Mouse (Mus musculus): ENCODE measurements around the gene Kctd10. TPM values are rescaled to one million over a fixed set of nuclear protein-coding genes. Genes with fewer than 3 reads are reported as not detected.

The Kctd10 gene
- total and polyA plus RNA-seq, 2 experiments: 11.4 to 14.4 TPM

DNA sequence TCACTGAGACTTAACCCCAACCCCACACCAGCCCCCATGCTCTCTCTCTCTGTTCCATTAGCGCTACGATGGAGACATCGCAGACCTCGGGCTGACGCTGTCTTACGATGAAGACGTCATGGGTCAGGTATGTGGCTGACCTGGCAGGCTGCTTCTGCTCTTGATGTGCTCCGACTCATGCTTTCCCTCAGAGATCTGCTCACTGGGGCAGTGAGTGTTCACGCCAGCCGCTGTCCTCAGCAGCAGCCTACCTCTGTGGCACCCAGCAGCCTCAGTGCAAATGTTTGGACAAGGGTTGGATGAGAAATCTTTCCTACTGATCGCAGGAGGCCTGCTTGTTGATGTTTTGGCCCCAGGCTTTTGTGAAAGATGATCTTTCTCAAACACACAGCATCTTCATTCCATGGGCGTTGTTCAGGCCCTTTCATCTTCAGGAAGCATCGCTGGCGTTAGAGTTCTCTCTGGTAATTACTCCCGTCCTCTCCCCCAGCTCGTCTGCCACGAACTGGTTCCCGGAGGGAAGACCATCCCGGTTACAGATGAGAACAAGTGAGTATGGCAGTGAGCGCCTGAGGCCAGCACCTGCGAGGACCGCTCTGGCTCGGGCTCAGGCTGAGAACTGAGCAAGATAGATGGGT is 32.2 kb upstream of the Kctd10 start:
- Histone ChIP-seq H3K36me3 (ENCODE audit: control insufficient read depth, insufficient read depth, low read length) (peaks cover 20% of the 10 kb centered on the region), H3K4me1 (ENCODE audit: control insufficient read depth, insufficient read depth, low read length) (no peaks in the 10 kb centered on the region), H3K27me3 (ENCODE audit: control insufficient read depth, insufficient read depth, low read length) (no peaks in the 10 kb centered on the region), H3K4me3 (ENCODE audit: insufficient read depth, low read depth, low read length) (no peak overlapping the region), H3K79me2 (ENCODE audit: control insufficient read depth, insufficient read depth, low read length) (no peaks in the 10 kb centered on the region), H3K27ac (replicated peaks; ENCODE audit: insufficient read depth, low read depth, low read length) (no peak overlapping the region), H3K9ac (ENCODE audit: low read depth, low read length) (no peak overlapping the region)
- no peak for DNase-seq (ENCODE audit: extremely low read depth, low read depth, low spot score)
- no peak for TF ChIP-seq POLR2A (IDR thresholded peaks at IDR 0.05; ENCODE audit: extremely low read depth, insufficient read depth, low read length)
- TF ChIP-seq CTCF (IDR thresholded peaks at IDR 0.05; ENCODE audit: low read depth, low read length): no peak
- WGBS: 89% methylated on average over 23 of the region's 23 CpGs

DNA sequence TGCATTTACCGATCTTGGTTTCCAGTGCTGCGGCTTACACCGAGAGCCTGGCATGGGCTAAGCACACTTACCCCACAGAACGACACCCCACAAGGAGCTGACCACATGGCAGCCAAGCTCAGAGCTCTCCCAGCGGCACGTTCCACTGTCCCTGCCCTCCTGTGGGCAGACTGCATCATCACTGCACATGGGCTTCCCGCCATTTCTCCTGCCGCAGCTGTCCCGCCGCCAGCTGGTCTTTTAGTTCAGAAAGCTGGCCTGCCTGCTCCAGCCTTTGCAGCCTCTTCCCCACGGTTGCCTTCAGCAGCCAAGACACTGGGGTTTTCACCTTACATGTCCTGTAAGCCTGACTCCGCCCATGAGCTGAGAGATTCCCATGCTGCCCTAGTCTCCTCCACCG is 30.1 kb upstream of the Kctd10 start:
- H3K36me3 ChIP-seq (ENCODE audit: control insufficient read depth, insufficient read depth, low read length): peaks cover 19% of the 10 kb centered on the region
- TF ChIP-seq CTCF (IDR thresholded peaks at IDR 0.05; ENCODE audit: low read depth, low read length) (no peak), POLR2A (IDR thresholded peaks at IDR 0.05; ENCODE audit: extremely low read depth, insufficient read depth, low read length) (no peak)
- H3K27me3 ChIP-seq (ENCODE audit: control insufficient read depth, insufficient read depth, low read length): no peaks in the 10 kb centered on the region
- H3K9ac ChIP-seq (ENCODE audit: low read depth, low read length): no peak overlapping the region
- H3K4me3 ChIP-seq (ENCODE audit: insufficient read depth, low read depth, low read length): no peak overlapping the region
- DNase-seq (ENCODE audit: extremely low read depth, low read depth, low spot score): no peak
- H3K27ac ChIP-seq (replicated peaks; ENCODE audit: insufficient read depth, low read depth, low read length): no peak overlapping the region
- no peaks in the 10 kb centered on the region for H3K79me2 ChIP-seq (ENCODE audit: control insufficient read depth, insufficient read depth, low read length)
- H3K4me1 ChIP-seq (ENCODE audit: control insufficient read depth, insufficient read depth, low read length): no peaks in the 10 kb centered on the region
- 95% methylated on average over 13 of the region's 13 CpGs for WGBS

DNA sequence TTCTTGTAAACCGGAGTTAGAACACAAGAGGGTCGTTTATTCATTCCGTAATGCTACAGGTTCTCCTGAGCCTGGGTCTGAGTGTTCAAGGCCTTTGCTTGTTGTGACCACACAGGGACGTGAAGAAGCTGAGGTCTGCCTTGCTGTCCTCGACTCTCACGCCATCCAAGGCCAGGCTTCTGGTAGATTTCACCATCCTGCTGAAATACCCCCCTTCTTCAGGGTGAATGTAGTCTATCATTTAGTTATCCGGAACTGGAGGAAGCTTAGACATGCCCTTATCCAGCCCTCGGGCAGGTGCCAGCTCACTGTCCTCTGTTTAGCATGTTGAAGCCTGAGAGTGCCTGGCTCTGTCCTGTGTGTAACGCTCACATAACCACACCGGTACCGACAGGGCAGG is 28.5 kb upstream of the Kctd10 start:
- Histone ChIP-seq H3K4me3 (ENCODE audit: insufficient read depth, low read depth, low read length) (no peak overlapping the region), H3K36me3 (ENCODE audit: control insufficient read depth, insufficient read depth, low read length) (peaks cover 24% of the 10 kb centered on the region), H3K9ac (ENCODE audit: low read depth, low read length) (no peak overlapping the region), H3K27ac (replicated peaks; ENCODE audit: insufficient read depth, low read depth, low read length) (no peak overlapping the region), H3K27me3 (ENCODE audit: control insufficient read depth, insufficient read depth, low read length) (no peaks in the 10 kb centered on the region), H3K4me1 (ENCODE audit: control insufficient read depth, insufficient read depth, low read length) (no peaks in the 10 kb centered on the region), H3K79me2 (ENCODE audit: control insufficient read depth, insufficient read depth, low read length) (no peaks in the 10 kb centered on the region)
- WGBS: 94% methylated on average over 11 of the region's 11 CpGs
- TF ChIP-seq POLR2A (IDR thresholded peaks at IDR 0.05; ENCODE audit: extremely low read depth, insufficient read depth, low read length) (no peak), CTCF (IDR thresholded peaks at IDR 0.05; ENCODE audit: low read depth, low read length) (no peak)
- DNase-seq (ENCODE audit: extremely low read depth, low read depth, low spot score): no peak

DNA sequence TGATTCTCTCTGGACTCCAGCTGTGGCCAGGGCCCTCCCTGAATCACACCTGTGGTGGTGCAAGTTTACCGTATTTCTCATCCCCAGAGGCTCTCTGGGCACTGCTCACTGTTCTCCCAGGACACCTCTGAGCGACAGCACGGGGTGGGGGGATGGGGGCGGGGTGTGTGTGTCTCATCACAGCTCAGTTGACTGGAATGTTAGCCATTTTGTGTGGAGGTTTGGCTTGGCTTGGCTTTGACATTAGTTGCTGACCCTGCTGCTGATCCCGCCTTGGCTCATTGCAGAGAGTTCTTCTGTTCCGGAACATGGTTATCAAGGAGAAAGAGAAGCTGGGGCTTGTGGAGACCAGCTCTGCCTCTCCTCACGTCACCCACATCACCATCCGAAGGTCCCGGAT is 27.5 kb upstream of the Kctd10 start:
- no peak for DNase-seq (ENCODE audit: extremely low read depth, low read depth, low spot score)

DNA sequence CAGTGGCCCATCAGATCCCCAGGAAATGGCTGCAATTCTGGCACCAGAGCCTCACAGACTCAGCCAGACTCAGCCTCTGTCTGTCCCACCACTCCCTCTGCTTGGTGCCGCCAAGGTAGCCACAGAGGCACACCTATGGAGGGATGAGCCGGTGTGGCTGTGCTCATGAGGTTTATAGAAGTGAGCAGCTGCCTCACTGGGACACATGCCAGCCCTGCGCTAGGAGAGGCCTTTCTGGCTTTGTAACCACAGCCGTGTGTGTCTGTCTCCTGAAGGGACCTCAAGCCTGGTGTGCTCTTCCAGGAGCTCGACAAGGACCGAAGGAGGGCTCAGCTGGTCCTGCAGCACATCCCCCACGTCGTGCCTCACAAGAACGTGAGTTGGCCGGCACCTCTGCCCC is 27.0 kb upstream of the Kctd10 start:
- Histone ChIP-seq H3K27ac (replicated peaks; ENCODE audit: insufficient read depth, low read depth, low read length) (no peak overlapping the region), H3K4me3 (ENCODE audit: insufficient read depth, low read depth, low read length) (no peak overlapping the region), H3K9ac (ENCODE audit: low read depth, low read length) (no peak overlapping the region), H3K36me3 (ENCODE audit: control insufficient read depth, insufficient read depth, low read length) (peaks cover 24% of the 10 kb centered on the region), H3K79me2 (ENCODE audit: control insufficient read depth, insufficient read depth, low read length) (no peaks in the 10 kb centered on the region), H3K4me1 (ENCODE audit: control insufficient read depth, insufficient read depth, low read length) (no peaks in the 10 kb centered on the region), H3K27me3 (ENCODE audit: control insufficient read depth, insufficient read depth, low read length) (no peaks in the 10 kb centered on the region)
- WGBS: 91% methylated on average over 10 of the region's 10 CpGs
- TF ChIP-seq CTCF (IDR thresholded peaks at IDR 0.05; ENCODE audit: low read depth, low read length): no peak
- no peak for TF ChIP-seq POLR2A (IDR thresholded peaks at IDR 0.05; ENCODE audit: extremely low read depth, insufficient read depth, low read length)
- DNase-seq (ENCODE audit: extremely low read depth, low read depth, low spot score): no peak

More for the DNA sequence above, 27.5 kb upstream of the Kctd10 start:
- TF ChIP-seq CTCF (IDR thresholded peaks at IDR 0.05; ENCODE audit: low read depth, low read length) (no peak), POLR2A (IDR thresholded peaks at IDR 0.05; ENCODE audit: extremely low read depth, insufficient read depth, low read length) (no peak)
- 92% methylated on average over 9 of the region's 9 CpGs for WGBS
- Histone ChIP-seq H3K27me3 (ENCODE audit: control insufficient read depth, insufficient read depth, low read length) (no peaks in the 10 kb centered on the region), H3K9ac (ENCODE audit: low read depth, low read length) (no peak overlapping the region), H3K4me3 (ENCODE audit: insufficient read depth, low read depth, low read length) (no peak overlapping the region), H3K79me2 (ENCODE audit: control insufficient read depth, insufficient read depth, low read length) (no peaks in the 10 kb centered on the region), H3K27ac (replicated peaks; ENCODE audit: insufficient read depth, low read depth, low read length) (no peak overlapping the region), H3K4me1 (ENCODE audit: control insufficient read depth, insufficient read depth, low read length) (no peaks in the 10 kb centered on the region), H3K36me3 (ENCODE audit: control insufficient read depth, insufficient read depth, low read length) (peaks cover 26% of the 10 kb centered on the region)

DNA sequence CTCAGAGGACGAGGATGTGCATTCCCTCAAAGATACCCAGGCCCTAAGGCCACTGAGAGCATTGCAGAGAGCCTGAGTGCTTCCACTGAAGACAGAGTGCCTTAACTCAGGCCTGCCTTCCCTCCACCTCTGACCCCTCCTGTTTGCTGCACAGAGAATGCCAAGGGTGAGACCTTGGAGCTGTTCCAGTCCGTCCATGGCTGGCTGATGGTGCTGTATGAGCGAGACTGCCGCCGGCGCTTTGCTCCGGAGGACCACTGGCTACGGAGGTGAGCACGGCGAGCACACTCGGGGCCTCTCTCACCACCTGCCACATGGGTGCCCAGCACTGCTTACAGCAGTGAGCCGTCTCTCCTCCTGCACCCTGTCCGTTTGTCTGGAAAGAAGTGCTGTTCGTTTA is 26.3 kb upstream of the Kctd10 start:
- Histone ChIP-seq H3K27ac (replicated peaks; ENCODE audit: insufficient read depth, low read depth, low read length) (no peak overlapping the region), H3K27me3 (ENCODE audit: control insufficient read depth, insufficient read depth, low read length) (no peaks in the 10 kb centered on the region), H3K9ac (ENCODE audit: low read depth, low read length) (no peak overlapping the region), H3K4me1 (ENCODE audit: control insufficient read depth, insufficient read depth, low read length) (no peaks in the 10 kb centered on the region), H3K4me3 (ENCODE audit: insufficient read depth, low read depth, low read length) (no peak overlapping the region), H3K79me2 (ENCODE audit: control insufficient read depth, insufficient read depth, low read length) (no peaks in the 10 kb centered on the region), H3K36me3 (ENCODE audit: control insufficient read depth, insufficient read depth, low read length) (peaks cover 25% of the 10 kb centered on the region)
- TF ChIP-seq CTCF (IDR thresholded peaks at IDR 0.05; ENCODE audit: low read depth, low read length): no peak
- no peak for TF ChIP-seq POLR2A (IDR thresholded peaks at IDR 0.05; ENCODE audit: extremely low read depth, insufficient read depth, low read length)
- 91% methylated on average over 14 of the region's 14 CpGs for WGBS
- DNase-seq (ENCODE audit: extremely low read depth, low read depth, low spot score): no peak

Measured in liver, adult 2 months (tissue).